Mouse (Mus musculus) cerebellum, adult 9-11 months (tissue): ENCODE measurements around the gene Rbm33.
A peak's percentile ranks its signal among the peaks of the same experiment; 100 is the strongest.

Source experiments
- DNase-seq: peaks from one replicate; pipeline ENCODE4 v3.0.0; 2022

The Rbm33 gene

DNA sequence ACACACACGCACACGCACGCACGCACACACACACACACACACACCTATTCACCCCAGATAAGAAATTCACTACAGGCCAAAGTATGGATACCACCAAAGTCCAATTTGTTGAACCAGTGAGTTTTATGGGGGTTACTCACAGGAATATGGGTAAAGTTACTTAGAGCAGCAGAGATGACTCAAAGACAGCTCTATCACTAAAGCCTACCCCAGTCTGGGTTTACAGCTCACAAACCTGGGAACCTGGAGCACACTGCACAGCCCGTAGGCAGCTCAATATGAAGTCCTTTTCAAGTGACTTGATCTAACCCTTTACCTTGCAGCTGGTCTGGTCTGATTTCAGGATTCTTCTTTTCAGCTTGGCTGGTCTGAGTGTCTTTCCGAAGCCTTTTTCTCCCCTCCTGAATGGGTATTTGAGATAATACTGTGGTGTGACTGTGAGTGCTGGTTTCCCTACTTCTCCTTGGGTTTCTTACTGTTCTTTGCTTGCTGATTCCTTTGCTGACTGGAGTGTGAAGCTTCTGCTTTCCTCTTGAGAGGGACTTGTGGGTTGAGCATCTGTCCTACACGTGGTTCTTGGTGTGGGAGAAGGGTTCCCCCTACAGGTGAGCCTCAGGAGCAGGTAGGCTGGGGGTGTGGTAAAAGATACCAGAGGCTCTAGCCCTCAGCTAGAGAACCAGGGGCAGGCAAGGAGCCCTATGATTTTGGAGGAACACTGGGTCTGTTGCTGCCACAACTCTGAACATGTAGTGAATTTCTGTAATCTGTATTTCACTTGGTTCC is 12.3 kb downstream of the Rbm33 start:
- peak; percentile 65 for DNase-seq

DNA sequence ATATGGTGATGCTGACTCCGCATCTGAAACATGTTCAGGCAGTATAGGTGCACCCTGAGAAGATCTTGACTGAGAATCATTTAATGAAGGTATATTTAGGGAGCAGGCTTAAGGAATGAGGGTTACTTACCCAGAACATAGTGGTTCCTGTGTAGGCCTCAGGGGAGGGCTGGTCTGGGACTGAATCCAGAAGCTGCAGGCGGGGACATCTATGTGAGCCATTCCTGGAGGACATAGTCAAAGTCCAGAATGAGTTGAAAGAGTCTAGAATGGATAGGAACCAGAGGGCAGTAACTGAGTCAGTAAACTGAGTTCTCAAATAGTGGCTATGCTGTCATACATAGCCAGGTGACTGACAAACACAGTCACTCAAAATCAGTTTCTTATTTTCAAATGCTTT is 16.8 kb downstream of the Rbm33 start:
- DNase-seq = no peak

DNA sequence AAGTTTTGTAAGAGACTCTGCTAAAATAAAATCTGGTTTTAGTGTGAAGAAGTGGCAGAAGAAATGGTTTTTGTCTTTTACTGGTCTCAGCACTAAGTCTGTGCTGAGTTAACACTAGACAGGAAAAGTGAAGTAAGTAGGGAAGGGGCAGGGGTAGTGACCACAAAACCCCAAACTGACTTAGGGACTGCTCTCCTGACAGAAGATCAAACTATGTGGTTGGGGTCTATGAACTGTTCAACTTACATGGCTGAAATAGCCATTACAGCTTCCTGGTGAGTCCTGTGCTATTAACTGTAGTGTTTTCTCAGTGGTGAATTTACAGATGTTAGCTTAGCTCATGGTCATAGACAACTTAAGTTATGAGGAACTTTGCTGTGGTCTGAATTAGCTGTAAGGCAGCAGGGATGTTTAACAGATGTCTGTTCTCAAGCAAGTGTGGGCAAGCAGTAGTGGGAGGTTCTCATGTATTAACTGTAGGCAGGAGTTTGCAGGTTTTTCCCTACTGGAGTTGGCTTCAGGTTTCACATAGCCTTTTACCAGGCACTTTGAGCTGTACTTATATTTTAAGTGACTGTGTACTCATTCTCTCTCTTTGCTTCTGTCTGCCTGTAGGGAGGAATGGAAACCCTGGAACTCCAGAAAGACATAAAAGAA is 35.1 kb downstream of the Rbm33 start:
- no peak for DNase-seq

DNA sequence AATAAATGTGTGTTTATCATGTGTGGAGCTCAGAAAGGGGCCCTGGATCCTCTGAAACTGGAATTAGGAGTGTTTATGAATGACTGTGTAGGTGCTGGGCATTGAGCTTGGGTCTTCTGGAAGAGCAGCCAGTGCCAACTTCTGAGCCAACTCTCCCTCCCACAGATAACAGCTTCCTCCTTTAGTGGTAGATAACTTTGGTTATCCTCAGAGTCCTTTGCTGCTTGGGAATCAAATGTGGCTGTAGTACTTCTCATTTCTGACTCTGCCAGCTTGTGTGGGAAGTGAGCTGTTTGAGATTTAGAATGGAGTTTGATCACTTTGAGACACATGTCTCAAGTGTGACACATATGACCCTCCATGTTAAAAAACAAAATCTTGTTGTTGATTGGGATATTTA is 38.7 kb downstream of the Rbm33 start:
- DNase-seq = no peak

DNA sequence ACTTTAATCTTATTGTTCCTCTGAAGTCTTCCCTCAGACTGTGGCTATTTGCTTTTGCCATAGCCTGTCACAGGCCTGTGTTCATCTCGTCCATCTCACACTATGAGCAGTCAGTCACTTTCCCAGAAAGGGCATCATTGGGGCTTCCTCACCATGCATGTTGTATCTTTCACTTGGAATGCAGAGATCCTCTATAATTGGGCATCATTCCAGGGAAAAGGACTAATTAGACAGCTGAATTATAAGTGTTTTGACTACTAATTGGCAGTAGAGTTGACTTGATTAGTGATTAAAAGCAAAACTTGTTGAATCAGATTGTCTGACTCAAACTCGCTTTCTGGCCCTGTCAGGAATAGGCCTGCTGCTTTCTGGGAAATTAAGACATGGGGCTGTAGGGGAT is 43.8 kb downstream of the Rbm33 start:
- DNase-seq = no peak

DNA sequence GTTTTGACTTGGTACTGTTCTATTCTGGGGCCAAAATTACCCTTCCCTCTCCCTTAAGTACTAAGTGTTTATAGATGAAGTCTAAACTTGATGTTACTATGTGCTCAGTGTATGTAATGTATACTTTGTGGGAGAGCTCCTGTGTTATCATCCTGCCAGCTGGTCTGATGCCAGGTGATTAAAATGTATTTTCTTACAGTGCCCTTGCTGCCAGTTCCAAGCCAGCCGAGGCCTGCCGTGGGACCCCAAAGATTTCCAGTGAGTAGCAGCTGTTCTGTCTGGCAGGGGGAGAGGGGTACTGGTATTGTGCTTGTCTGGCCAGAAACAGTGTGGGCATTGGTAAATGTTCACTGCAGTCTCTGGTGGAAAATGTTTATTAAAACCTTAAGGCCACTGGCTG is 51.1 kb downstream of the Rbm33 start:
- peak; percentile 21 for DNase-seq

DNA sequence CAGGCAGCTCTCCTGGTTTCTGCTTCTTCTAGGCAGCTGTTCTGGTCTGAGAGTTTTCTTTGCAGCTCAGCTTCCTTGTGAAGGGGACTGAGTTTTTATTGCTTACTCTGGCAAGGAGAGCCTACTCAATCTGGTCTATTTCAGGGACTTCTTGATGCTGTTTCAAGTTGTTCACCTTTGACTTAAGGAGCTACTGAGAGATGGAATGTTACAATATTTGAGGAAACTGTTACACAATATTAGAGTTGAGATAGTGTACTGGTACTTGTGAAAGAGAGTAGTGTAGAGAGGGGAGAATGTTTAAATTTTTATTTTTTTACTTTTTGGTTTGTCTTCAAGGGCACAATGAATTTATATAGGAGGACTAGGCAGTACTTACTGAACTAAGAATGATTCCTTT is 53.9 kb downstream of the Rbm33 start:
- no peak for DNase-seq

DNA sequence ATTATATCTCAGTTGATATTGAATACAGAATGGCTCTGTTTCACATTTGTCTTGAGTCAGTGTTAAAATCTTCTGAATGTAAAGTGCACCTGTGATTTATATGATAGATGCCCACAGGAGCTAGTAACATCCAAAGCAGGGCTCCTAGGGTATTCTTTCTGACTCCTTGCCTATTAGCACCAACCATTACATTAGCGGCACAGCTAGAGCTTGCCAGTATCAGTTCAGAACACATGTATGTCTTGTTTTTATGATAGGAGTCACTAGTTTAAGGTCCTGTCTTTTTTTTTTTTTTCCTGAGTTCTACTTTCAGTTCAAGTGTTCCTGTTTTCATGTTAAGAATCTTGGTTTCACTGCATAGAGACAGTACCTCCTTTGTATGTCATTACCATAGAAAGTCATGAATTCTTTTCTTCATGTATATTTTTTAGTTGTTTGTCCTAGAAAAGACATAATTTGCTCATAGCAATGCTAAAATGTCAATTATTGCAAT is 55.3 kb downstream of the Rbm33 start:
- no peak for DNase-seq

DNA sequence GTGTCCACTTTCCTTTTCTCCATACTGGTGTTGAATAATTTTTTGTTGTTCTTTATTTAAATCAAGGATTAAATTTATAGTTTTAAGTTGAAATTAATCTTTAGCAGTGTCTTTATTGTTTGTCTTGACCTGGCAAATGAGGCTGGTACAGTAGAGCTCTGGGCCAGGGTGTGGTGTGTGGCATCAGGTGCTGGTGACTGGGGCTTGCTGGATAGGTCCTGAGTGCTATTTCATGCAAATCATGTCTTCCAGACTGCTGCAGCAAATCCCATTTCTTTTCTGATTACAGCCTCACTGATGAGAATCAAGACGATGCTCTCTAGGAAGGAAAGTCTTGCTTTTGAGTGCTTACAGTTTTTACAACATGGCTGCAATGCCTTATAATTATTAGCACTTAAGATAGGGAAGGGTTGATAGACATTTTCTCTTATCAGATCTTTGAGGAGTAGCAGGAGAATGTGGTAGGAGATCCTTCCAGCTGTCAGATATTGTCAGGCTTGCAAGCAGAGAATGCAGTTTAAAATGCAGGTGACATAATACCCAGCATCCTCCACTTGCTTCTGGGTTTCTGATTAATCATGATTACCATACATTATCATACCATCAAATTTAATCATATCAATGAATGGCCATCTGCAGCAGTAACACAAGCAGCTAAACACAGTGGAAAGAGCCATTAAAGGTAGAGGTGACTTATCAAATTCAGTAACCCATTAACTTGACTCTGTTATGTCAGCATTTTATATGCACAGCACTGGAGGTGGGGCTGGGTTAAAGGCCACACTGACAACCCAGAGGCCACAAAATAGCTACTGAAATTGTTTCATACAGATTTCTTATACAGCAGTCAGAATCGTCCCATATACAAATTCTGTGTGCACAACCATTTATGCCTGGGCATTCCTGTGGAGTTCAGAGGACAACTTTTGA is 56.8 kb downstream of the Rbm33 start:
- DNase-seq = no peak

DNA sequence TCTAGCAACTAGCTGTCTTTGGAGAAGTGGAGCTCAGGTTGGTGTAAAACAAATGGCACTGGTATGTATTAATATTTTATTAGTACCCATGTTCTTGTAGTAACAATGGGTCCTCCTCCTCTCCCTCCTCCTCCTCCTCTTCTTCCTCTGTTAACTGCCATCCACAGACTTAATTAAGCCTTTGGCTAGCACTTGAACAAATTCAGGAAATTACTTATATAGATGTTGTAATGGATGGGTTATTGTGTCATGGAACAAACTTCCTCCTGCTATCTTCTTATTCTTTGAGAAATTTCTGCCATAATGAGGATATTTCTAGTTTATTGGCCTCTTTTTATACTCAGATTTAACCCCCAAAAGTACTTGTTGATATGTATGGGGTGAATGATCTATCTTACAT is 60.4 kb downstream of the Rbm33 start:
- no peak for DNase-seq

DNA sequence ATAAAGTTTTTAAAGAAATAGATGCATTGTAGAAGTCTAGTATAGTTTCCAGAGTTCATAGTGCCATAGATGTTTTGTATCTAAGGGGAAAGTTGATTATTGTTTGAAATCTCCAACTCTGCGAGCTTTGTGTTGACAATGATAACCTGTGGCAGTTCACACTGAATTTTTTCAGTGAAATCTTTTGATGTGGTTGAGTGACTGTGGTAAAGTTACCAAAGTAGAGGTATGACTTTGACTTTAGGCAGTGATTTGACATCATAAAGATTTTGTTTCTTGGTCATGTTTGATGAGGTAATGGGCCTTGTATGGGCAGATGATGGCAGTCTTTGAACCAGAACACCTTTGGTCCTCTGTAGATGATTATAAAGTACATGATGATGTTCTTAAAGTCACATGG is 65.4 kb downstream of the Rbm33 start:
- DNase-seq = no peak

DNA sequence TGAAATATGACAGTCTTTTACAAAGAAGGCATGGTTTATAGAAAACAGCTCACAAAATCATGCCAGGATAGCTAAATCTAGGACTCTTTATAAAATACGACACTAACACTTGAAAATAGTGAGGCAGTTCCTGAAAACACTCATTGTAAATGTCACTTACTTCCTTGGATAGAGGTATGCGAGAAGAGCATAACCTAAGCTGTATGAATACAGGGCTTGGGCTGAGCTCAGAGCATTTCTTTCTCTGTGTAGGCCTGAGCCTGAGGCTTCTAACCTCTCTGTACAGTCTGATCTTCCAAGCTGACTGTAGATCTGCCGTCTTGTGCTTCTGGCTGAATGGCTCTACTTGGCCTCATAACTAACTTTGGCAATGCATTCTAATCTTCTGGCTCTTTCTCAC is 69.9 kb downstream of the Rbm33 start:
- no peak for DNase-seq

DNA sequence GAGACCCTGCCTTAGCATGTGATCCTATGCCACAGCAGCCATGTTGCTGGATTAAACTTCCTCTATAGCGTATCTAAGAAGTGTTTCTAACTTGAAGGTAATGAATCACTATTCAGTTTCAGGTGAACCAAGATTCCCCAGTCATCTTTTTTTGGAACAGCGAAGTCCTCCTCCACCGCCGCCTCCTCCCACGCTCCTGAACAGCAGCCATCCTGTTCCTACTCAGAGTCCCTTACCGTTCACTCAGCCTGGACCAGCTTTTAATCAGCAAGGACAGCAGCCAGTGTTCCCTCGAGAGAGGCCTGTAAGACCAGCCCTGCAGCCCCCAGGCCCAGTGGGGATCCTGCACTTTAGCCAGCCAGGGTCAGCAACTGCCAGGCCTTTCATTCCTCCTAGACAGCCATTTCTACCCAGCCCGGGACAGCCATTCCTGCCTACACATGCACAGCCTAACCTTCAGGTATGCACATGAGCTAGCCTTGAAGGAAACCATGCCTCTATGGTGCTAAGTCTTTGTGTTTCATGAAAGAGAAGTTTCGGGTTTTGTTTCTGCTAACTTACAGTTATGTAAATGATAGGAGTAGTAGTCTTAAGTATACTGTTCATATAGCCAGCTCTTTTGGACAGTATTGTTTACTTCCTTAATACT is 70.7 kb downstream of the Rbm33 start:
- peak; percentile 29 for DNase-seq

DNA sequence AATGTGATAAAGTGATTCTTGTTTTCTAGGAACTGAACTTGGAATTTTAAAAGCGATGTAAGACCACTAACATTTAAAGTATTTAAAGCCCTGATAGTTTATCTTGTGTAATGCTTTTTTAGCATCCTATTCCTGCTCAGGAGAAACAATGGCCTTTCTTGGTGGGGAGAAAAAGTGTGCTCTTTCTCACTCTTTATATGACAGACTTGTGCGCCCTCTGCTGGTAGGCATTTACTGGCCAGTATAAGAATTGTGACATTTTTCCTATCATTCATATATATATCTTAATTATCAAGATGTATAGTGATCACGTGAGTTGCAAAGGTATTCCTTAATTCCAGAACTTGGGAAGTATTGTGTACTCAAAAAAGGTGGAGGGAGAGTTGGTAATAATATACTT is 71.3 kb downstream of the Rbm33 start:
- DNase-seq = peak; percentile 67

DNA sequence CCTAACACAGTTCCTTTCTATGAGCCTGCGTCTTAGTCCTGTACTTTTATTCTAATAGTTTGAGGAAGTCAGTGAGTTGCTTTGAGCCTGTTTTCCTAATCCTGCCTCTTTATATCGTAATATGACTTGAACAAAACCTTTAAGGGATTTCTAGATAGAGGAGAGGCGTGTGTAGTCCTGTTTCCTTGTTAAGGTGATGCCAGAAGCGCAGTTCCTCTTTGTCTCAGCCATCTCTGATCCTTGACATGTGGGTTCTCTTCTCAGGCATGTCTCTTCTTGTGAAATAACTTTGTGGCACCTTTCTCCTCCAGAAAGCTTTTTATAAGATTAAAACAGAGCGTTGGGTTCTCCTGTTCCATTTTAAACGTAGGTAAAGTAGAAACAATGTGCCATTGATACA is 73.3 kb downstream of the Rbm33 start:
- DNase-seq = no peak

DNA sequence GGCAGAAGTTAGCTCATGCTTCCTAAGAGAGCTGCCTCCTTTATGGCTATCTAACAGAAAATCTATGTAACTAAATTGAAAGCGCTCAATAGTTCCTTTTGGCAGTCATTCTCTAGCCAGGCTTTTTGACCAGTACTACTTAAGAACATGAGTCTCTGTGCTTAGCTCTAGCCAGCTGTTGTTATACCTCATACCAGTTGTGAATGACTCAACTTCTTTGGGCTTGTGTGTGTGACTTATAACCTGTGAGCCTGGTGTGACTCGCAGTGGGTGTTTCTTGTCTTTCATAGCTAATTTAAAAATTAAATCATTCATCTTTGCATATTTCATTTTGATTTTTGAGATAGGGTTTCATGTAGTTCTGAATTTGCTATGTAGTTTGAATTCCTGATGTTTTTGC is 80.4 kb downstream of the Rbm33 start:
- no peak for DNase-seq

DNA sequence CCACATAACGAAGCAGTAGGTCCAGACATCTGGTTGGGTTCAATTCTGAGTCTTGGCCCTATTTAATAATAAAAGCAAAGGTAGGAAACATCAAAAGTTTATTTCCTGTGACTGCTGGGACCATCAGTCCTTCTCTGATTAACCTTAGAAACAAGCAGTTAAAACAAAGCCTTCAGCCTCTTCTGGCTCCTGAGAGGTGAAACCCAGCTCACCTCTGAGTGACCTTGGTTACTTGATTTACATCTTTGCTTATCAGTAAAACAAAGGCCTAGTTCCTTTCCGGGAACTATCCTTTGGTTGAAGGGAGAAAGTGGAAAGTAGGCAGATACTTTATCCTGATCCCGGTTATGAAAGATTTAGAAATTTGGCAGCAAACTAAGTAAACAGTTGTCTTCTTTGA is 81.8 kb downstream of the Rbm33 start:
- DNase-seq = no peak

DNA sequence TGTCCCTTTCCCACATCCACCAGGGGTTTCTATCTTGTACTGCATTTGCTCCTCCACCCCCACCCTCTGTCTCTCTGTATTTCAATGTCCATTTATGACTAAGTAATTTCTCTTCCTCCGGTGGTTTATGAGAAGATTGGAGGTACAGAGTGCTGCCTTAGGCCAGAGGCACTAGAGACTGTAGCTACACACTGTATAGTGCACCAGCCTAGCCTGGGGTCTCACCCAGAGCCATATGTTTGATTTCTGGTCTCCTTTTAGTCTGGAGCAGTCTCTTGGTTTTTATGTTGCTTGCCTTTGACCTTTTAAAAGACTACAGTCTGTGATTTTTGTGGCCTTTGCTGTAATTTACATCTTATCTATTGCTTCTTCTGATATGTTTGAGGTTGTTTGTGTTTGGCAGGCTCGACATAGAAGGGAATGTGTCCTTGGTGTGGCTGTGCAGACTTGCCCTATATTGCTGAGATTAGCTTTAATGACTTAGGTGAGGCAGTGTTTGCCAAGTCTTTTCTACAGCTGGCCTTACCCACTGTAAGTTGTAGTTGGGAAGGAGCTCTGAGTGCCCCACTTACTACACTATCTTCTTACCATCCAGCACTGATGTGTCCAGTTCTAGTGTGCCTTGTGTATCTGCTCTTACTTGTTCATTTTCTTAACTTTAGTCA is 82.7 kb downstream of the Rbm33 start:
- DNase-seq = no peak

DNA sequence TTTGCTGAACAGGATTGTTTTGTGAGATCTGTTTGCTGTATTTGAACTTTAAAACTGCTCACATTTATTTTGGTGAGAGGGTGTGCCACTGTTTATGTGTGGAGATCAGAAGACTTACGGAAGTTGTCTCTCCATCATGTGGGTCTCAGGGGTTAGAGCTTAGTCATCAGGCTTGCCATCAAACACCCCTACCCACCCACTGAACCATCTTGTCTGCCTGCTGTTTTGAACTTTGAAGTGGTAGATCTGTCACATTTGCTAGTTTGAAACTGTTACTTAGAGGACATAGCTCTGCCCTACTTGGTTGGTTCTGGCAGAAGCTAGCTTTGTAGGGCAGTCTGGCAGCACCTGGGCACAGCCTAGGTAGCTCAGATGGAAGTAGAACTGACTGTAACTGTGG is 85.8 kb downstream of the Rbm33 start:
- DNase-seq = no peak

DNA sequence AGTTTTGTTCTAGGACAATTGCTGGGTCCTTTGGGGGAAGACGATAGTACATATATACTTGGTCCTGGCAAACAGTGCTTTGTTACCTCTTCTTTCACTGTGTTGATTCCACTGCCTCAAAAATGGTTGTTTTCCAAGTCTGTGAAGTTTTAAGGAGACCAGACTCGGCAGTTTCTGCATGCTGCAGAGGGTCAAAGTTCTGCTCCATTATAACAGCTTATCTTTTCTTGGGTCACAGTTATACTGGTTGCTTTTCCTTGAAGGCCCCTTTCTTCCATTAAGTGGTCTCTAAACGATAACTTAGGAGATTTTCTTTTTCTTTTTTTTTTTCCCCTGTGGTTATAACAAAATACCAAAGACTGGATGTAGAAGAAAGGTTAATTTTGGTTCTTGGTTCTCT is 89.7 kb downstream of the Rbm33 start:
- DNase-seq = no peak

DNA sequence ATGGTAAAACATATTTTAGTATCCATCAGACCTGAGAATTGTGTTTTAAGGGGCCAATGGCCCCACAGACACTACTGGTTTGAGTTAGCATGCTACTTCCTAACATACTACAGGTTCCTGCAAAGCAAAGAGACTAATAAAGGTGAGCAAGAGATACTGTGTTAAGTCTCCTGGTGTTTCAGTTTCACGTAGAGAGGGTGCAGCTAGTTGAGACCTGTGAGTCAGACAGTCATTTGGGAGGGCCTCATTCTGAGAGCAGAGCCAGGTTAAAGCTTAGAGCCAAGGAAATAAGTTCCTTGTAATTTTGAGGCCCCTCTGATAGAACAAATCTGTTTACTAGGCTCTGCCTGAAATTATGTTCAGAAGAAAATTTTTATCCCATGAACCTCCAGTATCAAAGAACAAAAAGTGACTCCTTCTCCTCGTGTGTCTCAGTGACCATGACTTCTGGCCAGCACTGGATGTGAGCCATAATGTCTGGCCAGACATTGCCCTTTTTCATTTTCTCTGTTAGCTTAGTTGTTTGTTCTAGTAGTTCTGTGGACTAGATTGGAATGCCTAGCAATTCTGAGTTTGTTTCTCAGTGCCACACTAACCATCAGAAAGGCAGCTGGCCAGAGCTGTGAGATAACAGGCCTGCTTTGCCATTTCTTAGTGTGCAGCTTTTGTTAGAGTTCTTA is 95.2 kb downstream of the Rbm33 start:
- no peak for DNase-seq

DNA sequence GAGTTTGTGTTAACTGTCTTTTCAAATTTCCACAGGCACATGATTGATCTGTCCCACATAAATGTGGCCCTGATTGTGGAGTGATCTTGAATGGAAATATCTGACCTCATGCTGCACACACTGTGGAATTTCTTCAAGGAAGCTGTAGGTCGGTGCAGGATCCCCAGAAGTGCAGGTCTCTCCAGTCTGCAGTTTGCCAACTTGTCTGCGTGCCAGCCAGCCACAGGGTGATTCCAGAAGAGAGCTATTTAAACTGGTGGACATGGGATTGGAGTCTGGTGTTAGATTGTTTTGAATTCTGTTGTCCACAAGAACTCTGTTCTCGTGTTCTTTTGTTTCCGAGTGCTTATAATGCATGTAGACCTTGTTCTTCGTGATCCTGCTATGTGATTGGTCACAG is 96.6 kb downstream of the Rbm33 start:
- DNase-seq = peak; percentile 44
